In genomic region chr16:24595493-24595892, GRCm38 (mm10) we compare ENCODE assay signal across 20 mouse cellular contexts.
A peak's percentile ranks its signal among the peaks of the same experiment; 100 is the strongest.
DNase-seq lines count a peak whose midpoint lies in the region; ATAC-seq and TF ChIP-seq lines count a peak whose summit lies in the region.
"Had no signal": no experiment of that assay in that cellular context is flagged by ENCODE, and none has a peak within 500 bp of the region (broad histone marks: within the 10 kb centered on the region; RNA-seq: fewer than 3 reads in every experiment).

No protein-coding gene starts in this region.

- no peak overlapping the region for H3K4me3 ChIP-seq in lung, embryonic 14.5 days (ENCODE audit: low read depth, low read length)
- H3K4me3 ChIP-seq in ES-E14 (ENCODE audit: insufficient read depth in 1 of 2, low read depth in 1 of 2, low read length in 2 of 2, poor library complexity in 1 of 2, severe bottlenecking in 1 of 2), result no peak overlapping the region
- H3K4me3 ChIP-seq: embryonic facial prominence, embryonic 10.5 days; embryonic facial prominence, embryonic 12.5 days; forebrain, embryonic 13.5 days; forebrain, embryonic 15.5 days had no signal

- TF ChIP-seq CTCF in lung, embryonic 14.5 days (IDR thresholded peaks at IDR 0.05; ENCODE audit: low read depth), result no peak

- no peak overlapping the region for H3K4me2 ChIP-seq in lung, embryonic 14.5 days
- H3K4me2 ChIP-seq: embryonic facial prominence, embryonic 12.5 days; forebrain, embryonic 13.5 days; forebrain, embryonic 15.5 days had no signal

- H3K36me3 ChIP-seq in lung, embryonic 14.5 days (ENCODE audit: insufficient read depth), result no peaks in the 10 kb centered on the region
- no peaks in the 10 kb centered on the region for H3K36me3 ChIP-seq in ES-E14 (ENCODE audit: control insufficient read depth, insufficient read depth, low read length, poor library complexity, severe bottlenecking)
- H3K36me3 ChIP-seq: embryonic facial prominence, embryonic 10.5 days; embryonic facial prominence, embryonic 12.5 days; forebrain, embryonic 15.5 days had no signal

- H3K27me3 ChIP-seq in lung, embryonic 14.5 days (ENCODE audit: insufficient read depth, low read length), result no peaks in the 10 kb centered on the region
- H3K27me3 ChIP-seq: embryonic facial prominence, embryonic 12.5 days; forebrain, embryonic 13.5 days; forebrain, embryonic 15.5 days; Patski had no signal

- in situ Hi-C loops in ES-E14 (cut with MboI; ENCODE audit: low sequenced_read_pairs in 2 of 2, unreplicated experiment in 2 of 2), result no loop called here

- ATAC-seq in lung, embryonic 14.5 days (ENCODE audit: insufficient read depth), result no peak
- ATAC-seq: activated CD4-positive, CD25-positive, alpha-beta regulatory T cell, adult 4 months; forebrain, embryonic 13.5 days; forebrain, embryonic 15.5 days; forebrain, postnatal 0 days; Patski had no signal

- H3K9ac ChIP-seq in lung, embryonic 14.5 days, result no peak overlapping the region
- no peak overlapping the region for H3K9ac ChIP-seq in ES-E14 (ENCODE audit: insufficient read depth, low read depth, low read length, poor library complexity, severe bottlenecking)
- H3K9ac ChIP-seq: embryonic facial prominence, embryonic 12.5 days; forebrain, embryonic 13.5 days; forebrain, embryonic 15.5 days; forebrain, postnatal 0 days had no signal

- H3K4me1 ChIP-seq in lung, embryonic 14.5 days (ENCODE audit: insufficient read depth), result no peaks in the 10 kb centered on the region
- H3K4me1 ChIP-seq in ES-E14 (ENCODE audit: control insufficient read depth in 2 of 2, insufficient read depth in 2 of 2, low read length in 2 of 2, poor library complexity in 1 of 2), result no peaks in the 10 kb centered on the region
- H3K4me1 ChIP-seq: embryonic facial prominence, embryonic 12.5 days; forebrain, embryonic 13.5 days; forebrain, embryonic 15.5 days had no signal

- no peak overlapping the region for H3K27ac ChIP-seq in lung, embryonic 14.5 days (ENCODE audit: low read depth)
- no peak overlapping the region for H3K27ac ChIP-seq in ES-E14 (ENCODE audit: insufficient read depth, low read depth, low read length, poor library complexity, severe bottlenecking)
- H3K27ac ChIP-seq: embryonic facial prominence, embryonic 10.5 days; embryonic facial prominence, embryonic 12.5 days; forebrain, embryonic 13.5 days; forebrain, embryonic 15.5 days had no signal

- DNase-seq in lung, embryonic 14.5 days, result peak; percentile 17
- DNase-seq in lung, postnatal 4 days, result no peak
- DNase-seq in ES-E14 (ENCODE audit: low read depth, low spot score), result no peak
- no peak for DNase-seq in frontal cortex, adult 2 months (ENCODE audit: extremely low spot score in 1 of 2, low spot score in 1 of 2)
- no peak for DNase-seq in right cerebral cortex, postnatal 4 days
- DNase-seq: adrenal gland, adult 8-10 months; adrenal gland, postnatal 14 days; adrenal gland, postnatal 36 days; cerebellum, adult 11-12 months; cerebellum, adult 2 months; cerebellum, adult 9-10 months; cerebellum, postnatal 10 days; cerebellum, postnatal 25 days; forebrain, postnatal 0 days had no signal

- no peaks in the 10 kb centered on the region for H3K9me3 ChIP-seq in lung, embryonic 14.5 days (ENCODE audit: low read depth, low read length)
- no peaks in the 10 kb centered on the region for H3K9me3 ChIP-seq in ES-E14 (ENCODE audit: control insufficient read depth, insufficient read depth, low read depth, low read length)
- H3K9me3 ChIP-seq: embryonic facial prominence, embryonic 10.5 days; embryonic facial prominence, embryonic 12.5 days; forebrain, embryonic 13.5 days; forebrain, embryonic 15.5 days had no signal

TF ChIP-seq in ES-E14, 5 proteins besides CTCF, POLR2A, EP300 and RAD21:
- no peak for TF ChIP-seq HCFC1 (IDR thresholded peaks at IDR 0.05; ENCODE audit: borderline replicate concordance, insufficient read depth, low read length)
- no peak for TF ChIP-seq ZC3H11A (IDR thresholded peaks at IDR 0.05; ENCODE audit: borderline replicate concordance, low read depth, low read length)
- peak; percentile 98 for TF ChIP-seq MAFK (IDR thresholded peaks at IDR 0.05; ENCODE audit: insufficient read depth, low read depth, low read length)
- TF ChIP-seq ZNF384 (IDR thresholded peaks at IDR 0.05; ENCODE audit: low read depth, low read length), result no peak
- TF ChIP-seq CHD2 (IDR thresholded peaks at IDR 0.05; ENCODE audit: low read depth, low read length), result no peak
